Mouse (Mus musculus): ENCODE data around the gene Tmem234. TPM values are rescaled to one million over a fixed set of nuclear protein-coding genes. Genes with fewer than 3 reads are reported as not detected.

The Tmem234 gene
- total RNA-seq, 2 experiments from 2014 or later: 93.0 to 96.7 TPM

GRCm38 (mm10) chr4:129671491-129672082 lies 71.1 kb downstream of the Tmem234 start:
- peak; percentile 50 to 69 for DNase-seq

GRCm38 (mm10) chr4:129672083-129672877 lies 71.8 kb downstream of the Tmem234 start, which contains the start of gene Kpna6:
Gene Kpna6 (minus strand): TSS chr4:129672767.
- peak; percentile 92 to 93 for DNase-seq

GRCm38 (mm10) chr4:129672878-129673449 lies 72.5 kb downstream of the Tmem234 start:
- no peak for DNase-seq

Small RNAs within 50 kb of the gene (microRNA-seq; reads per million reads assigned to microRNA genes)
- gene Mir8119: not detected

Other genes with a start within 250 kb of the Tmem234 start
- gene Zbtb8a, start 222.6 kb upstream of the Tmem234 start, total RNA-seq (2021): 1 to 10 TPM; 6.1 to 9.8 TPM
- under 1 TPM; 0.10 to 0.13 TPM for gene Zbtb8b, start 159.8 kb upstream of the Tmem234 start, total RNA-seq (2021)
- 10 to 100 TPM; 58.1 to 69.5 TPM for gene Bsdc1, start 139.1 kb upstream of the Tmem234 start, total RNA-seq (2021)
- gene Tssk3, start 109.6 kb upstream of the Tmem234 start, total RNA-seq (2021): not detected
- not detected for gene Fam229a, start 109.5 kb upstream of the Tmem234 start, total RNA-seq (2021)
- gene Marcksl1, start 87.1 kb upstream of the Tmem234 start, total RNA-seq (2021): 10 to 100 TPM; 53.0 to 56.9 TPM
- gene Hdac1, start 58.0 kb upstream of the Tmem234 start, total RNA-seq (2021): 10 to 100 TPM; 49.2 to 59.8 TPM
- gene Lck, start 27.0 kb upstream of the Tmem234 start, total RNA-seq (2021): 1 to 10 TPM; 2.7 to 5.2 TPM
- gene Fam167b, start 22.1 kb upstream of the Tmem234 start, total RNA-seq (2021): 10 to 100 TPM; 41.9 to 46.2 TPM
- gene Eif3i, start within 50 bp of the Tmem234 start, total RNA-seq (2021): 100 to 1,000 TPM; 187 to 192 TPM
- 1 to 10 TPM in 1 of 2 experiments, under 1 TPM in 1; 0.73 to 2.6 TPM for gene Dcdc2b, start 13.6 kb downstream of the Tmem234 start, total RNA-seq (2021)
- gene Iqcc, start 18.4 kb downstream of the Tmem234 start, total RNA-seq (2021): 10 to 100 TPM; 26.2 to 28.0 TPM
- 10 to 100 TPM; 32.8 to 34.2 TPM for gene Ccdc28b, start 23.3 kb downstream of the Tmem234 start, total RNA-seq (2021)
- 10 to 100 TPM; 61.0 to 69.8 TPM for gene Txlna, start 40.4 kb downstream of the Tmem234 start, total RNA-seq (2021)
- gene Kpna6, start 72.1 kb downstream of the Tmem234 start, total RNA-seq (2021): 10 to 100 TPM; 88.8 to 97.9 TPM
- 10 to 100 TPM; 11.0 to 13.3 TPM for gene Tmem39b, start 96.2 kb downstream of the Tmem234 start, total RNA-seq (2021)
- gene Khdrbs1, start 141.6 kb downstream of the Tmem234 start, total RNA-seq (2021): 10 to 100 TPM; 66.0 to 83.9 TPM
- gene Ptp4a2, start 210.6 kb downstream of the Tmem234 start, total RNA-seq (2021): 100 to 1,000 TPM; 311 to 416 TPM

All from adrenal gland, postnatal 36 days (tissue).